Mouse (Mus musculus) olfactory bulb, adult 2 months (tissue): Measurements from ENCODE around the gene Akap1.

Source experiments
- CTCF ChIP-seq: fragments of 200-500 bp; IDR thresholded peaks from 2 replicates; pipeline ENCODE4 v1.5.1; 2012; ENCODE audit warnings: low read depth, mild to moderate bottlenecking, low read length, moderate library complexity; ENCODE audit not compliant: insufficient read depth
- POLR2A ChIP-seq: fragments of 200-500 bp; IDR thresholded peaks from 2 replicates; pipeline ENCODE4 v1.6.1; 2012; ENCODE audit warnings: mild to moderate bottlenecking, low read depth, low read length, moderate library complexity; ENCODE audit not compliant: insufficient read depth

DNA sequence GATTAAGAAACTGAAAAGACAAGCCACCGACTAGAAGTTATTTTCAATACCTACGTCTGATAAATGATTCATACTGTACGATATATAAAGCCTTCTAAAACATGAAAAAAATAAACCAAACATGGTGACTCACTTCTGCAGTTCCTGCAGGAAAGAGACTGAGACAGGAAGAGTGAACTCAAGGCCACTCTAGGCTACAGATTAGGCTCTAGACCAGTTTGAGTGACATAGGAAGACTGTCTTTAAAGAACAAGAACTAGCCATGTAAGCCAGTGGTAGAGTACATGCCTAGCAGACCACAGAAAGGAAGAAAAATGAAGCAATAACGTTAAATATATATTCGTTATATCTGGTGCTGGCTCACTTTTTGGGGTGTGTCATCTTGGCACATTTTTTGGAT, 81.9 kb downstream of the Akap1 start:
- TF ChIP-seq CTCF (no peak), POLR2A (no peak)
